Mouse (Mus musculus) fibroblast of lung, adult 2 months (primary cell): ENCODE data around the gene Taf13.

Source experiments
- DNase-seq: peaks from one replicate; pipeline ENCODE4 v3.0.0-alpha.2; 2011; ENCODE audit warnings: low read depth

Taf13 gene

DNA sequence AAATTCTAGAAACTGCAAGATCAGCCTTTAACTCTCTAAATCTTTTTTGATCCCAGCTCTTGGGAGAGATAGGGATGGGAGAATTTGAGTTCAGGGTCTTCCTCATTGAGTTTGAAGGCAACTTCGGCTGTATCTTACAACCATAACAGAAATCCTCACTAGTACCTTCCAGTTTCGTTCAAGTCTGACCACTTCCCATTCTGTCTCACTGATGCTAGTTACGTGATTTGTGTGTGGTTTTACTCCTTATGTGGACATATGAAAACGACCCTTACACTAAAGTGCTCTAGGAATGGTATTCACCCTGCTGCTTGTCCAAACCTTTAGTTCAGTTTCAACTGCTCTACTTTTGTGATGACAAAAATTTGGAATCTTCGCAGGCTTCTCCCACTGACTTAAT is 2.5 kb downstream of the Taf13 start:
- no peak for DNase-seq

GRCm38 (mm10) chr3:108584580-108584979 is 13.1 kb downstream of the Taf13 start:
- DNase-seq = no peak

- DNase-seq = no peak
Observed at GRCm38 (mm10) chr3:108588446-108588845, 16.9 kb downstream of the Taf13 start.

GRCm38 (mm10) chr3:108590786-108591529 is 19.5 kb downstream of the Taf13 start, which contains the start of gene Wdr47:
TSS of gene Wdr47 (plus strand) at chr3:108591279.
- DNase-seq = peak; percentile 84

DNA sequence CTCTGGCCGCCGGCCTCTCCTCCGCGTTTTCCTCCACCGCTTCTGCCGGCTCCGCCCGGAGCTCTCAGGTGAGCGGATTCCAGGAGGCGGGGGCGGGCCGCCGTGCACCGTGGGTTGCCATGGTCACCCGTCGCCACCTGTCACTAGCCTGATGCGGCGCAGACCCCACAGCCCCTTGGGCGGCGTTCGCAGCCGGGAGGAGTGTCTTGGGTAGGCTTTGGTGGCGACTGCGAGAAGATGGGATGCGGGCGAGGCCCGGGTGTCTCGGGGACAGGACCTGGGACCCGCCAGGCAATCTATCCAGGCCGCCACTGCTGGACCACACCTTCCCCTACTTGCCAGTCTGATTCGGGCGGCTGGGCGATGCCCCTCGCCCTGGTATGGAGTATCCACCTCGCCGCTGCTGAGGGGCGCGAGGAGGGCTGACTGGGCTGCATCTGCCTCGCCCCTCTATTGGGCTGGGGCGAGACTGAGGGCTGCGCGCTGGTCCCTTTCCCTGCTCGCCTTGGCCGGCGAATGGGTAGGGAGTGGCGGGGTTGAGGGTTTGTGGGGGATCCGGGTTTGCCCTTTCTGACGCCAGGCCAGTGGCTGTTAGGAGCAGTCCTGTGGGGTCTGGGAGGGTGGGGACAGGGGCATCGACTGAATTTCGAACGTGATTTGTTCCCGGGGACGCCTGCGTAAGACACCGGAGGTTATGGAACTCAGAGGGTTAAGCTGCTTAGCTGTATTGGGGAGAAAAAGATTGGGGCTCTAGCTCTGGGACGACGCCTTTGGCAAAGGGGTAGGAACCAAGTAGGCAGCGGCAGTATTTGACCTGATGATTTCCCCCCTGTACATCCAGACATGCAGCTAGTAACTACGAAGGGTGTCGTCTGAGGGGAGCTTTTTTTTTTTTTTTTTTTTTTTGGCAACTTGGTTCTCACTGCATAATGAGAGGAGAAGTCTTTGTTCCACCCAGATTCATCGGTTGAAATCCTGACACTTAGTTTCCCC is 20.3 kb downstream of the Taf13 start:
- DNase-seq = no peak

- DNase-seq = no peak
Observed at GRCm38 (mm10) chr3:108608906-108609305, 37.4 kb downstream of the Taf13 start.
